Mouse (Mus musculus) gastrocnemius, adult 2 months (tissue): ENCODE data around the gene Gsn. TPM values are rescaled to one million over a fixed set of nuclear protein-coding genes. Genes with fewer than 3 reads are reported as not detected.

Source experiments
- DNase-seq: peaks from one replicate; pipeline ENCODE4 v3.0.0; 2022
- H3K27ac ChIP-seq: fragments of 200-600 bp; 2 replicates; pipeline ENCODE4 v1.8.1; 2022; ENCODE audit warnings: mild to moderate bottlenecking
- H3K4me3 ChIP-seq: fragments of 200-600 bp; 2 replicates; pipeline ENCODE4 v1.8.1; 2022; ENCODE audit warnings: mild to moderate bottlenecking, moderate library complexity
- CTCF ChIP-seq: fragments of 200-600 bp; IDR thresholded peaks from 2 replicates; pipeline ENCODE4 v1.8.1; 2022; ENCODE audit warnings: antibody characterized with exemption, mild to moderate bottlenecking, moderate library complexity
- intact Hi-C: fragments of 180-260 bp; cut with DNase I; formaldehyde crosslinking; loops from one replicate; pipeline ENCODE4 v1.15.1; 2025
- total RNA-seq, 2 experiments: library from RNA; stranded (reverse); gene quantifications; 2 replicates each; pipeline ENCODE4 v1.2.3; 2021

The Gsn gene
- total RNA-seq, 2 experiments from 2014 or later: 676 to 777 TPM

- no peak for TF ChIP-seq CTCF
- intact Hi-C loops: no loop called here
- peak; percentile 75 for DNase-seq
- Histone ChIP-seq H3K27ac (peak overlapping the region; percentile 96), H3K4me3 (peak overlapping the region; percentile 28)
These were observed 82.5 kb downstream of the Gsn start for GRCm38 (mm10) chr2:35338707-35339106.

- DNase-seq: no peak
- Histone ChIP-seq H3K27ac (peak overlapping the region; percentile 20; the same call in 1 of the 2 replicates), H3K4me3 (no peak overlapping the region)
- intact Hi-C loops: no loop called here
- TF ChIP-seq CTCF: no peak
These were observed 86.4 kb downstream of the Gsn start for GRCm38 (mm10) chr2:35342605-35343004.

GRCm38 (mm10) chr2:35345984-35346383, 89.8 kb downstream of the Gsn start:
- intact Hi-C loops: no loop called here
- Histone ChIP-seq H3K4me3 (no peak overlapping the region), H3K27ac (no peak overlapping the region)
- DNase-seq: no peak
- TF ChIP-seq CTCF: no peak

- Histone ChIP-seq H3K27ac (no peak overlapping the region), H3K4me3 (no peak overlapping the region)
- DNase-seq: no peak
- intact Hi-C loops: loop anchor here (1.0 to 2.0 kb wide), 2 partner anchors 48 to 51 kb away; partner anchors contain the start of gene 4930402F06Rik
- TF ChIP-seq CTCF: peak; percentile 75
These were observed 93.0 kb downstream of the Gsn start for GRCm38 (mm10) chr2:35349184-35349583.

Other genes starting within 250 kb of the Gsn start
- gene Hc, start 194.9 kb upstream of the Gsn start, total RNA-seq: not detected
- gene AI182371, start 154.8 kb upstream of the Gsn start, total RNA-seq: not detected
- 1 to 10 TPM; 8.0 to 8.4 TPM for gene Cntrl, start 146.9 kb upstream of the Gsn start, total RNA-seq
- gene Rab14, start 55.3 kb upstream of the Gsn start, total RNA-seq: 10 to 100 TPM; 87.9 to 91.5 TPM
- gene Stom, start 80.6 kb downstream of the Gsn start, total RNA-seq: 10 to 100 TPM; 17.1 to 30.1 TPM
- not detected for gene 4930568D16Rik, start 111.3 kb downstream of the Gsn start, total RNA-seq
- not detected for gene 4930402F06Rik, start 140.8 kb downstream of the Gsn start, total RNA-seq
- gene Ggta1, start 206.9 kb downstream of the Gsn start, total RNA-seq: 10 to 100 TPM in 1 of 2 experiments, 1 to 10 TPM in 1; 6.3 to 11.2 TPM